Mouse (Mus musculus) heart, adult 2 months (tissue): Measurements from ENCODE around the gene Tor1a.
"Not testable (repeated sequence)": the region's sequence is repeated elsewhere in the genome, so short reads cannot be mapped to it uniquely, and the experiment has no call there.

Experiments
- EP300 ChIP-seq: fragments of 200-500 bp; IDR thresholded peaks from 2 replicates; pipeline ENCODE4 v1.6.1; 2011; ENCODE audit warnings: low read depth, low read length, control low read depth; ENCODE audit not compliant: insufficient read depth
- POLR2A ChIP-seq: fragments of 200-500 bp; IDR thresholded peaks from 2 replicates; pipeline ENCODE4 v1.6.1; 2011; ENCODE audit warnings: mild to moderate bottlenecking, low read depth, low read length, control low read depth; ENCODE audit not compliant: insufficient read depth

GRCm38 (mm10) chr2:30942116-30942515, 25.6 kb downstream of the Tor1a start:
- TF ChIP-seq EP300, POLR2A: not testable (repeated sequence)
